Mouse (Mus musculus) thymus, adult 2 months (tissue): ENCODE measurements at regions not wholly inside any gene's neighbourhood (a gene's known extent, or its start where the extent isn't known, plus 50 kb on each side); places are given as distances from the start of the nearest gene placed in this dataset.

Source experiments
- DNase-seq: peaks from one replicate; pipeline ENCODE4 v3.0.0; 2021
- H3K27ac ChIP-seq: fragments of 200-500 bp; 2 replicates; pipeline ENCODE4 v1.5.1; 2012; ENCODE audit warnings: low read length, control low read depth; ENCODE audit not compliant: control insufficient read depth, insufficient read depth
- H3K27me3 ChIP-seq: fragments of 200-500 bp; 2 replicates; pipeline ENCODE4 v1.6.1; 2012; ENCODE audit warnings: mild to moderate bottlenecking, low read length, moderate library complexity, mixed read lengths; ENCODE audit not compliant: control insufficient read depth, insufficient read depth
- H3K36me3 ChIP-seq: fragments of 200-500 bp; 2 replicates; pipeline ENCODE4 v1.6.1; 2012; ENCODE audit warnings: mild to moderate bottlenecking, low read length, moderate library complexity; ENCODE audit not compliant: control insufficient read depth, insufficient read depth
- H3K4me1 ChIP-seq: fragments of 200-500 bp; replicated peaks from 2 replicates; pipeline ENCODE4 v1.6.1; 2012; ENCODE audit warnings: low read length; ENCODE audit not compliant: control insufficient read depth, insufficient read depth
- H3K4me3 ChIP-seq: fragments of 200-500 bp; 2 replicates; pipeline ENCODE4 v1.5.1; 2012; ENCODE audit warnings: mild to moderate bottlenecking, low read length, control low read depth, moderate library complexity; ENCODE audit not compliant: control insufficient read depth, insufficient read depth
- CTCF ChIP-seq: fragments of 200-500 bp; IDR thresholded peaks from 2 replicates; pipeline ENCODE4 v1.5.1; 2012; ENCODE audit warnings: mild to moderate bottlenecking, control low read depth, low read length, moderate library complexity, borderline replicate concordance; ENCODE audit not compliant: control insufficient read depth, poor library complexity, insufficient read depth; ENCODE audit errors: extremely low read depth
- POLR2A ChIP-seq: fragments of 200-500 bp; IDR thresholded peaks from 2 replicates; pipeline ENCODE4 v1.6.1; 2012; ENCODE audit warnings: mild to moderate bottlenecking, low read length, control low read depth, moderate library complexity; ENCODE audit not compliant: control insufficient read depth, poor library complexity, insufficient read depth; ENCODE audit errors: extremely low read depth
- WGBS: fragments of 180-500 bp; shearing (Covaris S2); methylation state at CpG from one replicate; pipeline ENCODE4 v1.1.7; 2018; 5-methylcytosine and 5-hydroxymethylcytosine counted together

DNA sequence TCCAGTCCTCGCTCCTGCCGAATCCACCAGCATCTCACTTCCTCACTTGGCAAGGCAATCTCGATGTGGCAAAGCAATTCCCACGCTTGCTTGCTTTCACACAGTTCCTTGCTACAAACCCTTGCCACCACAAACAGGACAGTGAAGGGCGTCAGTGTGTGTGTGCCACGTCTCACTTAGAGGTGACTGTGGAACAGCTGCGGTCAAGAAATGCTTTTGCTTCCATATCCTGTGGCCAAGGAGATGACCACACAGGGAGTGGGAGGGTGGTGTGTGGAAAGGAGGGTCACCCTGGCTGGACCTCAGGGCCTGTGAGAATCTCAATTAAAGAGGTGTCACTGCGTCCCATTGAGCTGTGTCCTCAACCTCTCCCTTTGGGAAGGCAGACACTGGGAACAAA lies 207.4 kb downstream of the Opa1 start:
- no peak for DNase-seq
- H3K27ac ChIP-seq = no peak overlapping the region
- H3K36me3 ChIP-seq = no peaks in the 10 kb centered on the region
- no peak for TF ChIP-seq POLR2A
- TF ChIP-seq CTCF = no peak
- H3K27me3 ChIP-seq = no peaks in the 10 kb centered on the region
- 95% methylated on average over 8 of the region's 8 CpGs for WGBS
- peaks cover 9% of the 10 kb centered on the region for H3K4me1 ChIP-seq
- no peak overlapping the region for H3K4me3 ChIP-seq

GRCm38 (mm10) chr16:29787633-29788511 lies 208.7 kb downstream of the Opa1 start:
- H3K27ac ChIP-seq = no peak overlapping the region
- no peaks in the 10 kb centered on the region for H3K4me1 ChIP-seq
- TF ChIP-seq POLR2A = no peak
- TF ChIP-seq CTCF = no peak
- no peak for DNase-seq
- H3K4me3 ChIP-seq = no peak overlapping the region
- no peaks in the 10 kb centered on the region for H3K36me3 ChIP-seq
- no peaks in the 10 kb centered on the region for H3K27me3 ChIP-seq
- WGBS = 90% methylated on average over 5 of the region's 5 CpGs

GRCm38 (mm10) chr16:29790064-29790463 lies 210.9 kb downstream of the Opa1 start:
- H3K27ac ChIP-seq = no peak overlapping the region
- no peaks in the 10 kb centered on the region for H3K27me3 ChIP-seq
- no peaks in the 10 kb centered on the region for H3K4me1 ChIP-seq
- H3K36me3 ChIP-seq = no peaks in the 10 kb centered on the region
- no peak for TF ChIP-seq POLR2A
- no peak for TF ChIP-seq CTCF
- no peak for DNase-seq
- H3K4me3 ChIP-seq = no peak overlapping the region
- WGBS = 94% methylated on average over 3 of the region's 3 CpGs

DNA sequence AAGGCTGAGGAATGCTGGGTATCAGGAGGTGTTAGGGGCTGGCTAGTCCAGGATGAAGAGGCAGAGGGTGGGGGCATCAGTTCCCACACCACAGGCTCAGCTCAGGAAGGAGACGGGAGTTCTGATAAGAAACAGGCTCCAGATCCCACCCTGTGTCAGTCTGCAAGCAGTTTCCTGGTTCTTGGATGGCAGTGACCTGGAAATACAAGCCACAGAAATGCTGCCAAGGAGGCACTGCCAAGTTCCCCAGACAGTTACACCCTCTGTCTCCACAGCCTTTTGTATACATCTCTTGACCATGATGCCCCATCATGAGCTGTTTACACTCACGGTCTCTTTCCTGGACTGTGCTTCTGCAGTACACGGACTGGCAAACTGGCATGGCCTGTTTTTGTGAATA lies 220.1 kb downstream of the Opa1 start:
- no peaks in the 10 kb centered on the region for H3K36me3 ChIP-seq
- 95% methylated on average over 3 of the region's 3 CpGs for WGBS
- TF ChIP-seq CTCF (no peak), POLR2A (no peak)
- no peak overlapping the region for H3K27ac ChIP-seq
- H3K27me3 ChIP-seq = no peaks in the 10 kb centered on the region
- H3K4me1 ChIP-seq = no peaks in the 10 kb centered on the region
- no peak for DNase-seq
- no peak overlapping the region for H3K4me3 ChIP-seq

DNA sequence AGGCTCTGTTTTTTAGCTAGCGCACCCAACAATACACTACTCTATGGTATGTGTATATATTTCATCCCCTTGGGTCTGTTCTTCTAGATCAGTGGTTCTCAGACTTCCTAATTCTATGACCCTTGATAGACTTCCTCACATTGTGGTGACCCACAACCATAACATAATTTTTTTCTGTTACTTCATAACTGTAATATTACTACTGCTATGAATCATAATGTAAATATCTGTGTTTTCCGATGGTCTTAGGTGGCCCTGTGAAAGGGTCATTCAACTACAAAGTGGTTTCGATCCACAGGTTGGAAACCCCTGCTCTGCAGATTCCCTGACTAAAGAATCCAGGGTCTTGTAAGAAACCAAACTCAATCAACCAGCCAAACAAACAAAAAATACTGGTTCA lies 220.8 kb downstream of the Opa1 start:
- DNase-seq = no peak
- Histone ChIP-seq H3K4me1 (no peaks in the 10 kb centered on the region), H3K27ac (no peak overlapping the region), H3K4me3 (no peak overlapping the region), H3K36me3 (no peaks in the 10 kb centered on the region), H3K27me3 (no peaks in the 10 kb centered on the region)
- WGBS = 88% methylated on average over 3 of the region's 3 CpGs
- no peak for TF ChIP-seq POLR2A
- no peak for TF ChIP-seq CTCF

DNA sequence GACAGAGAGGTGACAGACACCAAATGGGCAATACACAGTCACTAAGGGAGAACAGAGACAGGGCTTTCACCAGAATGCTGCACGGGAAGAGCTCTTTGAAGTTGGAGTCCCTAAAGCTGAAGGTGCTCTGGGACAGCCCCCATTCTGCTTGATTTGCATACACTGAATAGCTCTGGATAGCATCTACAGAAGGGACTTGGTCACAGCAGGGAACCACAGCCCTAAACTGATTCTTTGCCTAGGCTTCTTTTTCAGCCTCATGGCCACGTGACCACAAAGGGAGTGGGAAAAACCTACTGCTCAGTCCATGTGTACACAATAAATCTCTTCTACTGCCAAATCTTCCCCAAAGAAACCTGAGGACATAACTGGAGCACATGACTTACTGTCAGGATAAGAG lies 221.3 kb downstream of the Opa1 start:
- WGBS = 15% methylated on average over 2 of the region's 2 CpGs
- Histone ChIP-seq H3K4me3 (no peak overlapping the region), H3K4me1 (no peaks in the 10 kb centered on the region), H3K27ac (no peak overlapping the region), H3K36me3 (no peaks in the 10 kb centered on the region), H3K27me3 (no peaks in the 10 kb centered on the region)
- DNase-seq = no peak
- TF ChIP-seq CTCF (no peak), POLR2A (no peak)

DNA sequence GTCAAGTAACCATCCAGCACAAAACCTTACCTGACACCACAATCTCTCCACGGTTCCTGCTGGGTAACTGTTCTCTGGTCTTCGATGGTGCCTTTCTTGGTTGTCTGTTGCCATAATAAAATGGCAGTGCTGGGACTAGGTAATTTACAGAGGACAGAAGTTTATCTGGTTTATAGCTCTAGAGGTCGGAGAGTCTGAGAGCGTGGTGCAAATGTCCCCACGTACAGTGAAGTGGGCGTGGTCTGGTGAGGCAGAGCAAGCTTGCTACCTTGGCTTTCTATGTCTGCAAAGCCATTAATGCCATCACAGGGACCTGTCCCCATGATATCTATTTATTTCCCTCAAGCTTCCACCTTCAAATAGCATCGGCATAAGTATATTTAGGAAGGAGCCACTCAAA lies 223.0 kb downstream of the Opa1 start:
- no peaks in the 10 kb centered on the region for H3K27me3 ChIP-seq
- 96% methylated on average over 7 of the region's 7 CpGs for WGBS
- no peak overlapping the region for H3K27ac ChIP-seq
- no peak for DNase-seq
- TF ChIP-seq POLR2A = no peak
- no peak for TF ChIP-seq CTCF
- H3K4me3 ChIP-seq = no peak overlapping the region
- H3K36me3 ChIP-seq = no peaks in the 10 kb centered on the region
- H3K4me1 ChIP-seq = no peaks in the 10 kb centered on the region

- Histone ChIP-seq H3K36me3 (no peaks in the 10 kb centered on the region), H3K27ac (no peak overlapping the region), H3K4me3 (no peak overlapping the region), H3K27me3 (no peaks in the 10 kb centered on the region), H3K4me1 (no peaks in the 10 kb centered on the region)
- no peak for DNase-seq
- TF ChIP-seq POLR2A (no peak), CTCF (no peak)
- 92% methylated on average over 6 of the region's 6 CpGs for WGBS
These were observed 223.5 kb downstream of the Opa1 start for GRCm38 (mm10) chr16:29802603-29803002.
